Mouse (Mus musculus) testis, adult 2 months (tissue): ENCODE results near the gene Nfxl1.

ENCODE experiments used
- CTCF ChIP-seq: fragments of 200-500 bp; IDR thresholded peaks from 2 replicates; pipeline ENCODE4 v1.5.1; 2012; ENCODE audit warnings: low read depth, mild to moderate bottlenecking, inconsistent platforms, low read length, moderate library complexity; ENCODE audit not compliant: control insufficient read depth, insufficient read depth, insufficient replicate concordance
- POLR2A ChIP-seq: fragments of 200-500 bp; IDR thresholded peaks from 2 replicates; pipeline ENCODE4 v1.6.1; 2012; ENCODE audit warnings: low read depth, mild to moderate bottlenecking, inconsistent platforms, low read length, moderate library complexity; ENCODE audit not compliant: control insufficient read depth

DNA sequence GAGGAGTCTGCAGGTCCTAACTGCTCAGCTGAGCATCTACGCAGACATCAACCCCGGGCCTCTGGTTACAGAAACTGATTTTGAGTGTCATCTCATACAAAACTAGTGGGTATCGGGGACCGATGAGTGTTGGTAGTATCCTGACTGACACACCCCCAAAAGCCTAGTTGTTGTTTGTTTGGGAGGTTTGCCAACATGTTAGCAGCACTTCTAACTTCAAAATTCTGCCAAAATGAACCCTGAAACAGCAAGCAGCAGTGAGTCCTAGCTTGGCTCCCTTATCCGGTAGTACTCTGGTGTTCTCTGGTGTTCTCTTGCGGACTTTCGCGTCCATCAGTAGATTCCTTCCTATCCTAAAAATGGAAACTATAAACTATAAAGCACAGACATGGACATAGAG is 56.7 kb downstream of the Nfxl1 start:
- no peak for TF ChIP-seq POLR2A
- no peak for TF ChIP-seq CTCF
